Mouse (Mus musculus) frontal cortex, postnatal 10 days (tissue): ENCODE results near the gene Smap2.
A peak's percentile ranks its signal among the peaks of the same experiment; 100 is the strongest.

ENCODE experiments used
- DNase-seq, 2 experiments: peaks; one replicate each; pipeline ENCODE4 v3.0.0; 2022; ENCODE audit warnings: low spot score in 2 of 2, mixed read lengths in 1 of 2

Smap2 gene

DNA sequence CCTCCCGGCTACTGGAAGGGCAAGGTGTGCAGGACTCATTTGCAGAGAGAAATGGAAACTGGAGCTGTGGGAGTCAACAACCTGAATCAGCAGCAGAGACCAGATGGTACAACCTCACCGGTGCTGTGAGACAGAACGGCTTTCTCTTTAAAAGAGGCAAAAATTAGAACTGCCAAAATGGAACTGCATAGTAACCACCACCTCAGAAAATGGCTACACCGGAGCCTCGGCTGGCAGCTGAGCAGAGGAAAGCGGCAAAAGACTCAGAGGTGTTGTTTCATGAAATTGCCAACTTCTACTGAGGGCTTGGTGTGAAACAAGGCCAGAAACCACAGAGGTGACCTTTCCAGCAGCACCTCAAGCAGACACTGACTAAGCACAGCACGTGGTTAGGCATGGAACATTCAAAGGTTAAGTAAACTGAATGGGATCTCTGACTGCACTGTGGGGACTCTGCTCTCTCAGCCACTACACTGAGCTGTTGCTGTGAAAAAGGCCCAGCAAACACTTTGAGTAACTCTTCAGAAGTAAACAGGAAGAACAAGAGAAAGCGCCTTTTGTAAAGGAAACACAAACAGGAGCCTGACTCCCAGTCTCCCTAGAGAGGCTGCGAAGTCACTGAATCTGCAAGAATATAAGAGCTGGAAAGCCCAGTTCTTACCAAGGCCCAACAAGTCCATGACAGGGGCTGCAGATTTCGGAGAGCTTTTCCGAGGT, 42.2 kb downstream of the Smap2 start:
- no peak for DNase-seq

DNA sequence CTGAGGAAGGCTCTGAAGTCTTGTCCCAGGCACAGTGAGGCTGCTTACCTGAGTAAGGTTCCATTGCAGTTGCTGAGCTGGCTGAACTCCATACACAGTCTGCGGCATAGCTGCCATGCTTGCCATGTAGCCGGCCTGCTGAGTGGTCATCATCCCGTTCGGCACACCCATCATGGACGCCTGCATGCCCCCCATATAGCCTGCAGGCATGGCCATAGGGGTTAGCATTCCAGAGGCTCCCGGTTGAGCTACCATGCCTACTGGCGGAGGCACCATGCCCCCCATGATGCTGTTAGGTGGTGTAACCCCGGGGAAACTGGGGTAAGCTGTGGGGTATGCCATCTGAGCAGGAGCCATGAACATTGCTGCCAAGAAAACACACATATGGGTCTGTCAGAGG, 45.2 kb downstream of the Smap2 start:
- no peak for DNase-seq

DNA sequence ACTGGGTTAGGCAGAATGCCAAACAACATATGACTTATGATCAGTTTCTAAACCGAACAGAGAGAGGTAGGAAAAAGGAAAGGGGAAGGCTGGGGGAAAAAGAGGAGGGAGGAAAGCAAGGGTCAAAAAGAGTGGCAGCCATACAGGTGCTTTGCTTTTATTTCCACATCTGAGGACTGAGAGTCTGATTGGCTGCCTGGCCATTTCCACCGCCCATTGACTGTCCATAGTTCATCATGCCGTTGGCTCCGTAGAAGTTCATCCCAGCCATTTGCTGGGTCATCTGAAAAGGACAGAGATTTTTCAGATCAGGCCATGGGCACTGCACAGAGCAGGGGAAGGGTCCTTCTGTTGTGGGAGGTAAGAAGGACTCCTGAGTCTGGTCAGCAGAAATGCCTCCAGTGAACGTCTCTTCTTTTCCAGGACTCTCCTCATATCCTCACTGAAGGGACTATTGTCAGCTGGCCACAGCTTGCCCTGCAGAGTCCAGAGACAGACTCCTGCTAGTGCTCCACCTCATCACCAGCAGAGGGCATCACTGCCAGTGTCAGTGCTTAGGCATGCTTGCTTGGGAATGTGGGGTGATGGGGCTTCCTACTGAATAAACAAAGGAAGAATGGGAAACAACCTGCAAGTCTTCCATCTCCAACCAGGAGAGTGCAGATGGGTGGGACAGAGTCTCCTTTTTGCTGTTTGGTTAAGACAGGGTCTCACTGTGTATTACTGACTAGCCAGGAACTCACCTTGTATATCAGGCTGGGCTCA, 47.5 kb downstream of the Smap2 start:
- DNase-seq: peak in 1 of 2 experiments; percentile 44

DNA sequence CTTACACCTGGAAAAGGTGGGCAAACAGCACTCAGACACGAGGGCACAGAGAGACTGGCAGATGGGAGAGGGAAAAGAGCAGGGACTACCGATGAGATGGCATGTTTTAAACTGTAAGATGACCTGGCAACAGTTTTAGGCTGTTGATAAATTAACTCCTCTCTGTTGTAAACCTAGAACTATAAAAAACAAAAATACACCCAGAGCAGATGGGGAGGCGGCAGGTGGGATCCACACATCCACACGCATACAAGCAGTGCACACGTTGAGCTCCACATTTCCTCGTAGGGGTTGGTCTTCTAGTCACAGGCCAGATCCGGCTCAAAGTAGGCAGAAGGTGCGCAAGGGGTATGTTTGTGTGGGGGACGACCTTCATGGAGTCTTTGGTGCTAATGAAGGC, 48.6 kb downstream of the Smap2 start:
- no peak for DNase-seq

DNA sequence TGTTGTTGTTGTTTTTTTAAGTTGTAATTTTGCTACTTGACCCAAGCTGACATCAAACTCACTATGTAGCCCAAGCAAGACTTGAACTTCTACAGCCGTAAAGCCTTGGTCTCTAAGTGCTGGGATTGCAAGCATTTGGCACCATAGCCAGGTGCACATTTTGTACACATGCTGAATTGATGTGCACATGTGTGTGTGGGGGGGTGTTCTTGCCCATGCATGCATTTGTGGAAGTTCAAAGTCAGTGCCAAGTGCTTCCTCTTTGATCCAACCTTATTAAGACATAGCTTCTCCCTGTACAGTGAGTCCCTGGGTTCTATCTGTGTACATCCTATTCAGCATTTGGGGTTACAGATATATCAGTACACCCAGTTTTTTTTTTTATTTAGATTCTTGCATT, 61.5 kb downstream of the Smap2 start:
- DNase-seq: no peak

DNA sequence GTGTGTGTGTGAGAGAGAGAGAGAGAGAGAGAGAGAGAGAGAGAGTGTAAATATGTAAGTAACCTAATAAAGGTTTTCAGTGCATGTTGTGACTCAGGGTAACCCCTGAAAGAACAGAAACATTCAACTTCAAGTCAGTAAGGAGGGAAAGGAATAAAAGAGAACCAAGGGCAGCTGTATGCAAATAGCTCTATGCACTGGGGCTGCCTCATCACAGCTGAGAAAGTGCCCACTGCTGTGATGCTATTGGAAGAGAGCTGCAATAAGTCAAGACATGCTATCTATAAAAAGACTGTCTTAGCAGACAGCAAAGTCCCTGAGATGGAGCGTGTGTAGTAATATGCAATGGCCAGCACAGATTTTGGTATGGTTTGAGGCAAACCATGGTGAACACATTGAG, 63.4 kb downstream of the Smap2 start:
- no peak for DNase-seq

DNA sequence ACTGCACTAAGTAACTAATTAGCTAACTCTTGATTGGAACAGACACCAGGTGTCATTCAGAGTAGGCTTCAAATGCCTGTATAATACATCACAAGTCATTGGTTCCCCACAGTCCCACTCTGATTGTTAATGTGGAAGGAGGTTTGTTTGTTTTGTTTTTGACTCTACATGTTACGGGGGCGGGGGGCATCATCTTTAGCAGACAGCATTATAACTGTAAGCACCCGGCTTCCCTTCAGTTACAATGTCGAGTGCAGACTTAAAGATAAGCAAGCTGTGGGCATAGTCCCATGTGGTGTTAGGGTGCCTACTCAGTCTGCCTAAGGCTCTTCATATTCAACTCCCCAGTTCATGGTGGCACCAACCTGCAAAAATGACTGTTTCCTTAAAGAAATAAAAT, 64.0 kb downstream of the Smap2 start:
- no peak for DNase-seq

DNA sequence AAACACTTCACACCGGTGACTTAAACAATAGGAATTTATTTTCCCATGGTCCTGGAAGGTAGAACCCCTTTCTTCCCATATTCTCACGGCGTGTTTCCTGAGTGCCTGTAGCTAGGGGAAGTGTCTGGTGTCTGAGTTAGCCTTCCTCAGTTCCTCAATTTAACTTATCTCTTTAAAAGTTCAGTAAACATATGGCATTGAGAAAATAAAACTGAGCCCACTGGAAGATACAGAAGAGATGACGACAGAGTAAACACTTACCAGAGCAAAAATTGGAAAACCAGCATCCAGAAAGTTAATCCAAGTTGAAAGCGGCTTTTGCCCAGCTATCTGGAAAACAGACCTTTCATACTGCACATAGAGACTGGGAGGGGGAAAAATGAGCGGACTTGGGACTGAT, 64.9 kb downstream of the Smap2 start:
- no peak for DNase-seq

DNA sequence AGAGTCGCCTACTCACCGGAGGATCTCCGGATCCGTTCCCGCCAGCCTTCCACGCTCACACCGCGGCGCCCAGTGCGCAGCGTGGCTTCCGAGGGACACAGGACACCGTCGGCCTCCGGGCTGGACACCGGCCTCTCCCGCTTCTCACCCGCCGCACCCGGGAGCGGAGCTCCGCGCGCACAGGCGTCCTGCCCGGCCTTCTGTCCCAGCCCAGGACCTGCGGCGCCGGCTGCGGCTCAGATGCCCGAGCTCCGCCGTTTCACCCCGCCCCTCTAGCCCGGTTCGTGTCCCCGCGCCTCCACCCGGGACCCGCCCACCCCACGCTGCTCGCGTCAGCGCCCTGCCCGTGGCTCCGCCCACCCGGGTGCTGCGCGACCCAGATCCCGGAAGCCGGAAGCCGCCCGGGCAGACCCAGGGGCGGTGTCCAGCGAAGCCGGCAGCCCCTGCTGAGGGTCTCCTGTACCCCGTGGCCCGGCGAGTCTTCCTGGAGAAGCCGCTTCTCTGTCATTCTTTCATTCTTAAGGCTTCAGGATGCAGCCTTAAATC, 65.5 kb downstream of the Smap2 start, which contains the start of gene Zfp69:
Gene Zfp69, minus strand, starts transcription at position 272 of the 546 bp plus-strand sequence.
- peak; percentile 74 to 85 for DNase-seq

DNA sequence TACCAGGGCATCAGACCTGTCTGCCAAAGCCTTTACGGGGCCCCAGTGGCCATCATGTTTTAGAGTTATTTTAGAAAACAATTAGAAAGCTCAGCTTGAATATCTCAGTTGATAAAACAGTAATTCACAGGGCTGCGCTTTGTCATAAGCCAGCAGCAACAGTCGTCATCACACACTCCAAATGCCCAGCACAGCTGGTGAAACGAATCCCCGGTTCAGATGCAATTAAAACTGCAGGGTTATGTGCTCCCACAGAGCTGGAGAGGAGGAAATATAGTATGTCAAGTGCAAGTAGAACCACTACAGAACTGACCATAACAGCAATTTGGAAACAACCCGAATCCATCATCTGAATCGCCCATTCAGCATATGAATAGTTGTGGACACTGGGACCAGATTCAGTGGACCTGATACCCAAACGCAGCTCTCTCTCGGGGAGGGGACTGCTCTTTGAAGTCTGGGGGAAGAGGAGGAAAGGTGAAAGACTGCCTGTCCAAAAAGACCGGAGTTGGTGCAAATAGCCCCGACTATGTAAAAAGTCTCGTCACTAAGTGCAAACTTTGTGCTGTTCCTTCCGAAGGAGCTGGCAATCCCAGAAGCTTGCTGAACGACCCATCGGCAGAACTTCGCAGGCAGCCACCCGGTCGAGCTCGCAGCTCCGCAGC, 66.2 kb downstream of the Smap2 start:
- no peak for DNase-seq

DNA sequence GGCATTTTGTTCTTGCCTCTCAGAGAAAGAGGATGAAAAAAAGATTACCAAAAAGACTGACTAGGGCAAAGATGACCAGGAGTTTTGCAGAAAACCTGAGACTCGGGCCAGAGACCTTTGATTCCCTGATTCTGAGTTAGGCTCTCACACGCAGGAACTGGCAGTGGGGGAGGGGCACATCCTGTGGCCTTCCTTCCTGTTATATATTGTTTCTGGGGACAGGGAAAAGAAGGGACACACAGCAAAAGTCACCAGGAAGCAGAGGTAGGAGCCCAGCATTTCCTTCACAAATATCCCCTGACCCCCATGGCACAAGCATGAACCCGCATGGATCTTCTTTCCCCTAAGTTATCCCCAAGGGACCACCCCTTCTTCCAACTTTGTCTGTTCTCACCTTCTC, 68.1 kb downstream of the Smap2 start:
- DNase-seq: no peak

DNA sequence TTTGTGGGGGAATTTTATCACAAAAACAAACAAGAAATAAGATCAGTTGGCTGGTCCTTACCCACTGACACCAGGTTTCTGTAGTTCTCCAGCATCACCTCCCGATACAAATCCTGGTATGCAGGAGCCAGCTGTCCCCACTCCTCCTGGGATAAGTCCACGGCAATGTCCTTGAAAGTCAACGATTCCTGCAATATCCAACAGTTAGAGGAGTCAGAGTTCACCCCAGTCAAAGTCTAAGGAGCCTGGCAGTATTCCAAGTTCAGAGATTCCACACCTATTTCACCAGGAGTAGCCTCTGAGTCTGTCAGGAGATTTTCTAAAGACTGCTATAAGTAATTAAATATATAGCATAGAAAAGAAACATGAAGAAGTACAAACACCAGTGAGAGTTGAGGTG, 82.0 kb downstream of the Smap2 start:
- no peak for DNase-seq

DNA sequence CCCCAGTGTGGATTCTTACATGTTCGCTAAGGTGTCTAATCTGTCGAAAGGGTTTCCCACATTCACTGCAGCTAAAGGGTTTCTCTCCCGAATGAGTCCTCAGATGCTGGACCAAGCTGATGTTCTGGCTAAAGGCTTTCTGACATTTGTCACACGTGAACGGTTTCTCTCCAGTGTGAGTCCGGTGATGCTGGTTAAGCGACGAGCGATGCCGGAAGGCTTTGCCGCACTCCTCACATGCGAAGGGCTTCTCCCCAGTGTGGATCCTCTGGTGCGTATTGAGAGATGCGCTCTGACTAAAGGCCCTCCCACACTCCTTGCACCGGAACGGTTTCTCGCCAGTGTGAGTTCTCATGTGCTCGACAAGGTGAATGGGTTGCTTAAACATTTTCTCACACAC, 86.3 kb downstream of the Smap2 start:
- DNase-seq: no peak

DNA sequence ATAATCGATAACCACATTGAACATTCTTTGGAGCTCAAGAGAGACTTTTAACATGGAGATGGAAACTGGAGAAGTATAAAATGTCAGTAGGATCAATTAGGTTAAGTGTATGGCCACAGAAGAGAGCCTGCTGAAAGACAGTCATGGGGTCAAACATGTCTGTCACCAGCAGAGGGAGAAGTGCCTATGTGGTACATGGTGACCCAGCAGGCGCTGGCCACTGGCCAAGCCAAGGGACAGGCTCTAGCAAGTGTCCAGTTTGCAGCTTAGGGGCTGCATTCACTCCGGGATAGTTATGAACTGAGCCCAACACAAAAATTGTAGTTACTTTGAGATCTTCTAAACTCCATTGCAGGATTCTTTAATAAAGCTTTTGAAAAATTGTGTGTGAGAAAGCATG, 88.4 kb downstream of the Smap2 start:
- DNase-seq: no peak

DNA sequence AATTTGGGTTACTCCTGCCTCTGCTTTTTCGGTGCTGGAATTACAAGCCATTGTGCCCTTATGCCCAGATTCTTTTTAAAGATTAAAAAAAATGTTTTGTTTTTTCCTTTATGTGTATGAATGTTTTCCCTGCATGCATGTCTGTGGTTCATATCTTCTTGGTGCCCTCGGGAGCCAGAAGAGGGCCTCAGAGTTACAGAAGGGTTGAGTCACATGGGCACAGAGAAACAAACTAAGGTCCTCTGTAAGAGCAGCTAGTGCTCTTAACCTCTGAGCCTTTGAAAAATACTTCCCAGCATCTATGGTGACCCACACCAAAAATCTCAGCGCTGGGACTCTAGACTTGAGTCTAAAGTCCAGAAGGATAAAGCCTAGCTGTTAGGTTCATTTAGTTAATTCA, 91.7 kb downstream of the Smap2 start:
- peak in 1 of 2 experiments; percentile 29 for DNase-seq

DNA sequence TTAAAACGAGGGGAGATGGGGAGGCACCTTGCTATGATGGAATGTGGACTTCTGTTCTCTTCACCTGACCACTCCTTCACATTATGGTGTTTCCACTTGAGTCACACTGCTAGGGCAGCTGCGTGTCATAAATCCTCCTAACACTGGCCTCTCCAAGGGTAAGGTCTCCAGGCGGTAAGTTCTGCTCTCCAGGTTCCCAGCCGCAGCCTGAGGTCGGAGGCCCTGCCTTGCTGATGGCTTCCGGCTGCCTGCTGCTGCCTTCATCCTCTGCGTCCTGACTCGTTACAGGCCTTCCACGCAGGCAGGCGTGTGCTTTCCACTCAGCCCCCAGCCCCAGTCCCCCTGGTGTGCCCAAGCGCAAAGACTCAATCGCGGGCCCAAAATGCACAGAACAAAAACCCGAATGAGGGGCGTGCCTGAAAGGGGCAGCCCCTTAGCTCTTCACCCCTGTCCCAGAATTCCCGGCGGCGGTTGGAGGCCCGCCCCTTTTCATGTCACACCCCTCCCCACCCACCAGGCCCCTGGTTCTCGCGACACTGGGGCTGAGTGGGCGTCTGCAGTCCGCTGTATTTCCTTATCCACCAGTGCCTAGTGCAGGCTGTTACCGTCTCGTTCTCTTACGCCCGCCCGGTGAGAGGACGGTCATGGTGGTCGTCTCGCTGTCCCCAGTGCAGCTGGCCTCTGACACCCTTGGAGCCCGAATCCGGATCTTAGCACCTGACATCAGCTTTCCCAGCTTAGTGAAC, 92.3 kb downstream of the Smap2 start, which contains the start of gene Exo5:
Gene Exo5, minus strand, starts transcription at position 464 of the 746 bp plus-strand sequence.
- peak; percentile 88 for DNase-seq

DNA sequence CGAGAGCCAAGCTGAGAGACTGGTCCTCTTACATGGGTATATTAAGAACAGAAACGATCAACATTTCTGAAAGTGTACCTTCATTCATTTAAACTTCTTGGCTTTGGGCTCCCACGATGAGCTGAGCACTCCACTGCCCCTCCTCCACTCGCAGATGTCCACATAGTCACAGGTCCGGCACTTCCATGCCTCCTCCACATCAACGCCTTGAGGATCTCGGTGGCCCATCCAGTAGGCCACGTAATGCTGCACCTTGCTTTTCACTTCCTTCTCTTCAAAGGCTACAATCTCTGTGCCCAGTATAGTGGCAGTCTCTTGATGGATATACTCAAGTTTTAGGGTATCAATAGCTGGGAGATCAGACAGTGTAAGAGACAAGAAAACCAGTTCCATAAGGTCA, 95.6 kb downstream of the Smap2 start:
- no peak for DNase-seq
